Mouse (Mus musculus): ENCODE data around the gene Tcea3. TPM values are rescaled to one million over a fixed set of nuclear protein-coding genes. Genes with fewer than 3 reads are reported as not detected.

Gene Tcea3
- total RNA-seq (2023) = 0.91 TPM

GRCm38 (mm10) chr4:136247729-136248463 is at the start of gene Tcea3:
Gene Tcea3 (plus strand): TSS chr4:136247729.

GRCm38 (mm10) chr4:136206033-136206893 is 41.3 kb upstream of the Tcea3 start, which contains the start of gene Asap3:
Gene Asap3 (plus strand): TSS chr4:136206365.

GRCm38 (mm10) chr4:136284455-136284854 is 36.9 kb downstream of the Tcea3 start, which contains the start of gene Zfp46:
Gene Zfp46 (plus strand): TSS chr4:136284683.

DNA sequence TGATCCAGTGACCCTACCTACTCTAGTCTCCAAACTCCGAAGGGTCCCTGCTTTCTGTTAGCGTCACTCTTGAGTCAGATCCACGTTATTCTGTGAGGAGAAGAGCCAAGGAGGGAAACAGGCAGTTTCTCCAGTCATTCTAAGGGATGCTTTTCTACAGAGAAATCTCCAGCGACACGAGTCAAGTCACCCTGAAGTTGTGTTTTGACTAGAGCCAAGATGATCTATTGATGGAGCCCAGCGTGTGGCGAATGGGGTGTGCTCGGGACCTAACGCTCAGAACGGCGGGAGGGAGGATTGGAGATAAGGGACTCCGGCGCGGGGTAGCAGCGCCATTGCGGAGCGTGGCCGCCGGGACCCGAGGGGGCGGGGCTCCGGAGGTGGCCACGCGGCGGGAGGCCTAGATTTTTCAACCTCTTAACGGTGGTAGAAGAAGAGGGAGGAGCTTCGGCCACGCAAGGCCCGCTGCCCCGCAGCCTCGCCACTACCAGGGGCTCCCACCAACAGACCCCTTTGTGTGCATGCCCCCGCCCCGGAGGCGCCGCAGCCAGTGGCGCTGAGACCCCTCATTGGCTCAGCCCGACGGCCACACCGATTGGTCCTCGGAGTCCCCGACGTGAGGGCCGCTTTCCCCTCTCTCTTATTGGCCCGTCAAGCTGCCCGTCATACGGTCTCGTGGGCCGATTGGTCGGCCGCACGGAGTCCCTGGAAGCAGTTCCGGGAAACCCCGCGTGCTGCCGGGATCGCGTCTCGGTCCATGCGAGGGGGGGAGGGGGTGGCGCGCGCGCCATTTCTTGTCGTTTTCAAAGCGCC is 62.9 kb downstream of the Tcea3 start, which contains the start of gene Hnrnpr:
Hnrnpr (plus strand) TSS at position 714 of the 813 bp plus-strand sequence.

Other genes with a start within 250 kb of the Tcea3 start
- 36.0 TPM for gene Eloa, start 226.0 kb upstream of the Tcea3 start, total RNA-seq (2023)
- 1,200 TPM for gene Rpl11, start 194.3 kb upstream of the Tcea3 start, total RNA-seq (2023)
- gene Id3, start 104.2 kb upstream of the Tcea3 start, total RNA-seq (2023) = 18.5 TPM
- gene E2f2, start 75.3 kb upstream of the Tcea3 start, total RNA-seq (2023) = 11.7 TPM
- gene Asap3, start 41.4 kb upstream of the Tcea3 start, total RNA-seq (2023) = 0.35 TPM
- 8.6 TPM for gene Zfp46, start 37.0 kb downstream of the Tcea3 start, total RNA-seq (2023)
- gene Hnrnpr, start 63.2 kb downstream of the Tcea3 start, total RNA-seq (2023) = 134 TPM
- not detected for gene Htr1d, start 175.8 kb downstream of the Tcea3 start, total RNA-seq (2023)
- gene 6030445D17Rik, start 214.5 kb downstream of the Tcea3 start, total RNA-seq (2023) = not detected
- 2.3 TPM for gene Luzp1, start 222.0 kb downstream of the Tcea3 start, total RNA-seq (2023)

All from CD4-positive naive resting alpha-beta T cell, adult 76 days (primary cell).